Mouse (Mus musculus) spleen, adult 2 months (tissue): ENCODE results near the gene Apbb1. TPM values are rescaled to one million over a fixed set of nuclear protein-coding genes. Genes with fewer than 3 reads are reported as not detected.

Experiments
- DNase-seq, 2 experiments: peaks; one replicate each; pipeline versions ENCODE4 v3.0.0 to v3.0.0-alpha.2; 2012 to 2021; ENCODE audit warnings: low spot score in 2 of 2, low read depth in 1 of 2
- H3K27ac ChIP-seq: fragments of 200-500 bp; 2 replicates; pipeline ENCODE4 v1.5.1; 2012; ENCODE audit warnings: low read length, inconsistent platforms; ENCODE audit not compliant: insufficient read depth
- H3K27me3 ChIP-seq: fragments of 200-500 bp; 2 replicates; pipeline ENCODE4 v1.6.1; 2012; ENCODE audit warnings: mild to moderate bottlenecking, moderate library complexity, low read length, inconsistent platforms; ENCODE audit not compliant: control insufficient read depth, insufficient read depth
- H3K36me3 ChIP-seq: fragments of 200-500 bp; 2 replicates; pipeline ENCODE4 v1.6.1; 2012; ENCODE audit warnings: mild to moderate bottlenecking, low read length, inconsistent platforms; ENCODE audit not compliant: control insufficient read depth, insufficient read depth
- H3K4me1 ChIP-seq: fragments of 200-500 bp; 2 replicates; pipeline ENCODE4 v1.6.1; 2011; ENCODE audit warnings: inconsistent platforms; ENCODE audit not compliant: control insufficient read depth, insufficient read depth, insufficient read length
- H3K4me3 ChIP-seq: fragments of 200-500 bp; 2 replicates; pipeline ENCODE4 v1.5.1; 2011; ENCODE audit warnings: mild to moderate bottlenecking, inconsistent platforms; ENCODE audit not compliant: insufficient read depth, insufficient read length; ENCODE audit errors: extremely low read depth
- CTCF ChIP-seq: fragments of 200-500 bp; IDR thresholded peaks from 2 replicates; pipeline ENCODE4 v1.5.1; 2011; ENCODE audit warnings: mild to moderate bottlenecking, inconsistent platforms; ENCODE audit not compliant: insufficient read depth, insufficient read length, insufficient replicate concordance; ENCODE audit errors: extremely low read depth
- POLR2A ChIP-seq: fragments of 200-500 bp; IDR thresholded peaks from 2 replicates; pipeline ENCODE4 v1.6.1; 2011; ENCODE audit warnings: low read depth, low read length, inconsistent platforms
- WGBS: fragments of 180-500 bp; shearing (Covaris S2); methylation state at CpG from one replicate; pipeline ENCODE4 v1.1.7; 2018; 5-methylcytosine and 5-hydroxymethylcytosine counted together
- polyA plus RNA-seq: library from polyadenylated mRNA; depleted of rRNA; stranded (reverse); fragments of >200 nt; gene quantifications from 2 replicates; pipeline ENCODE4 v1.2.3, GENCODE M21; 2012

Gene Apbb1
- polyA plus RNA-seq, 1 experiment: 9.9 TPM

DNA sequence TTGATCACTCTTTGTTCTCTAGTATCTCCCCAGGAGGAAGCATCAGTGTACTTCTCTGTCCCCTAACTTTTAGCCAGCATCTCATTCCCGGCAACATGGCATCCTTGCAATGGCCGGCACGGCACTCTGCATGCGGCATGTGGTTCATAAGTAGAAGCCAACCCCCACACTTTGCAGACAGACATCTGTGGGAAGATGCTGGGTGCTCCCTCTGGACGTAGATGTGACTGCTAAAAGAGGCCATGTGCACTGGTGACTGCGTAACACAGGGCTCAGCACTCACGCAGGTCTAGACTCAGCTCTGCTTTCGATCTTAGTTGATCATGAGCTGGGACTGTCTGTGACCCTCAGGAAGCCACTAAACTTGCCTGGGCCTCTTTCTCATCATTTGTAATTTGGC is 8.5 kb downstream of the Apbb1 start:
- Histone ChIP-seq H3K4me3 (no peak overlapping the region), H3K27ac (no peak overlapping the region), H3K36me3 (no peaks in the 10 kb centered on the region), H3K4me1 (no peaks in the 10 kb centered on the region; the same call in 1 of the 2 replicates), H3K27me3 (no peaks in the 10 kb centered on the region)
- TF ChIP-seq CTCF (no peak), POLR2A (no peak)
- 90% methylated on average over 8 of the region's 8 CpGs for WGBS
- DNase-seq: no peak

GRCm38 (mm10) chr7:105570756-105571155 is 10.7 kb downstream of the Apbb1 start:
- H3K36me3 ChIP-seq: no peaks in the 10 kb centered on the region
- TF ChIP-seq POLR2A: no peak
- no peak for TF ChIP-seq CTCF
- no peaks in the 10 kb centered on the region for H3K27me3 ChIP-seq
- H3K4me1 ChIP-seq: no peaks in the 10 kb centered on the region; the same call in 1 of the 2 replicates
- 84% methylated on average over 4 of the region's 4 CpGs for whole genome bisulfite sequencing
- DNase-seq: no peak
- H3K4me3 ChIP-seq: no peak overlapping the region
- no peak overlapping the region for H3K27ac ChIP-seq

DNA sequence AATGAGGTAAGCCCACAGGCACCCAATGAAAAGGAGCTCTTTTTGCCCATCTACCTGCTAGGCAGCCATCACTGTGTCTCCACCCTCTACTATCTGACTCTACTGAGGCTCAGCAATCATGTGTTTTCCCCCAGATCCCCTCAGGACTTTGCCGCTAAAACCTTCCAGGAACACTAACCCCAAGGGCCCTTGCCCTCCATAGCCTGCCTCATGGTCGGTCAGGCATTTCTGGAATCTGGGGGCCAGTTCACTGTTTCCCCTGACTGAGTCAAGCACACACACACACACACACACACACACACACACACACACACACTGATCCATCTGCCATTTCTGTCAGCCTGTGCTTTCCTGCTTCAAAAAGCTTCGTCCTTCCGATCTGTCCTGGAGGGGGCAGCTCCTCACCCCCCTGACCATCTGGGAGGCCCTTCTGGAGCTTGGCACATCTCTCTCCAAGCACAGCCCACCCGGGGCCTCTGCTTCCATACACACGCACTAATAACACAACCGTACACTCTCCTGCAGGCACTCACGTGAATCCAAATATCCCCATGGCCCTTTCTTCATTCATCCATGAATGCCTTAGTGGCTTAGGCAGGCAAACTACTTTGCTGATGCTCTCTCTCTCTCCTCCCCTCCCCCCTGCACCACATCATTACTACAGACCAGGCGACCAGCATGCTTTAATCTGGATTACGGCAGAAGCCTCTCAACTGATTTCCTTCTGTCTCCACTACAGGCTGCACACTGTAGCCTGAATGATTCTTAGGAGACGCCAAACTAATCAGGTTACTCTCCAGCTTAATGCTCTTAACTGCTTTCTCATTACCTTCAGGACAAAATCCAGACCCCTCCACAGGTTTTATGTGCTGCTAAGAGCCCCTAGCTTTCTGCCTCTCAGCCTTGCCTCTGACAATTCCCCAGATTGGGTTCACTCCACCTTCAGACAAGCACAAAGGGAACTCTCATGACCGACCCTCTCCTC is 11.6 kb downstream of the Apbb1 start:
- Histone ChIP-seq H3K4me1 (no peaks in the 10 kb centered on the region; the same call in 1 of the 2 replicates), H3K36me3 (no peaks in the 10 kb centered on the region), H3K27me3 (no peaks in the 10 kb centered on the region), H3K4me3 (no peak overlapping the region), H3K27ac (no peak overlapping the region)
- 82% methylated on average over 12 of the region's 12 CpGs for WGBS
- DNase-seq: no peak
- no peak for TF ChIP-seq POLR2A

- no peak overlapping the region for H3K4me3 ChIP-seq
- no peak overlapping the region for H3K27ac ChIP-seq
- no peak for TF ChIP-seq POLR2A
- TF ChIP-seq CTCF: no peak
- no peaks in the 10 kb centered on the region; the same call in 1 of the 2 replicates for H3K4me1 ChIP-seq
- DNase-seq: no peak
- no peaks in the 10 kb centered on the region for H3K36me3 ChIP-seq
- WGBS: 73% methylated on average over 6 of the region's 6 CpGs
- H3K27me3 ChIP-seq: no peaks in the 10 kb centered on the region
Observed at GRCm38 (mm10) chr7:105568988-105569471, 12.4 kb downstream of the Apbb1 start.

DNA sequence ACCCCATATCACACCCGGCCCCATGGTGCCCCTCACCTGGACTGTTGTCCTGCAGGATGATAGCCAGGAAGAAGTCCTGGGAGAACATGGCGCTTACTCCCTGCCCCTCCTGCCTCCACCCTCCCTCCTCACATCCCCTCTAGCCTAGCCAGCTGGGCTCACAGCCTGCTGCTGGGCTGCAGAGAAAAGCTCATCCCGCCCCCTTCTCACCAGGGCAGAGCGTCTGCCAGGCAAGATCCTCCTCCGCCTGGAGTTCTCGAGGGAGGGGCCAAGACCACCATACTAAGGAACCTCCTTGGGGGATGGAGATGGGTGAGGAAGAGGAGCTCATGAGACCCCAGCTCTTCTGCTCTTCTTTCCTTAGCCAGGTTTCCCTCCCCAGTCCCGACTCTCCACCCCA is 12.9 kb downstream of the Apbb1 start:
- no peak for DNase-seq
- no peak overlapping the region for H3K4me3 ChIP-seq
- no peaks in the 10 kb centered on the region; the same call in 1 of the 2 replicates for H3K4me1 ChIP-seq
- H3K36me3 ChIP-seq: no peaks in the 10 kb centered on the region
- WGBS: 53% methylated on average over 7 of the region's 7 CpGs
- no peaks in the 10 kb centered on the region for H3K27me3 ChIP-seq
- H3K27ac ChIP-seq: no peak overlapping the region
- no peak for TF ChIP-seq CTCF

GRCm38 (mm10) chr7:105565071-105565836 is 16.2 kb downstream of the Apbb1 start:
- Histone ChIP-seq H3K36me3 (no peaks in the 10 kb centered on the region), H3K27ac (no peak overlapping the region), H3K27me3 (no peaks in the 10 kb centered on the region), H3K4me3 (no peak overlapping the region), H3K4me1 (peaks cover 2% of the 10 kb centered on the region; the same call in 1 of the 2 replicates)
- TF ChIP-seq POLR2A (no peak), CTCF (no peak)
- 89% methylated on average over 17 of the region's 17 CpGs for WGBS
- DNase-seq: no peak
